Mouse (Mus musculus) hindbrain, embryonic 15.5 days (tissue): ENCODE results near the gene Arhgef28. TPM values are rescaled to one million over a fixed set of nuclear protein-coding genes. Genes with fewer than 3 reads are reported as not detected.
"Not testable (repeated sequence)": the region's sequence is repeated elsewhere in the genome, so short reads cannot be mapped to it uniquely, and the experiment has no call there.

ENCODE experiments used
- ATAC-seq: fragments of 200-750 bp; cut with Nextera tagmentation; 2 replicates; pipeline ENCODE4 v1.8.0; 2017; ENCODE audit warnings: low read depth, moderate number of reproducible peaks, moderate TSS enrichment; ENCODE audit not compliant: low FRiP score
- H3K27ac ChIP-seq: fragments of 300-500 bp; sonication (generic); replicated peaks from 2 replicates; pipeline ENCODE4 v1.5.1; 2015; ENCODE audit warnings: mild to moderate bottlenecking, inconsistent platforms
- H3K27me3 ChIP-seq: fragments of 300-500 bp; sonication (generic); 2 replicates; pipeline ENCODE4 v1.6.1; 2015; ENCODE audit warnings: control low read depth, inconsistent platforms
- H3K36me3 ChIP-seq: fragments of 300-500 bp; sonication (generic); 2 replicates; pipeline ENCODE4 v1.6.1; 2015; ENCODE audit warnings: control low read depth, inconsistent platforms
- H3K4me1 ChIP-seq: fragments of 300-500 bp; sonication (generic); replicated peaks from 2 replicates; pipeline ENCODE4 v1.6.1; 2015; ENCODE audit warnings: control low read depth, inconsistent platforms
- H3K4me2 ChIP-seq: fragments of 300-500 bp; sonication (generic); 2 replicates; pipeline ENCODE4 v1.6.1; 2015; ENCODE audit warnings: moderate library complexity, mild to moderate bottlenecking, inconsistent platforms
- H3K4me3 ChIP-seq: fragments of 300-500 bp; sonication (generic); 2 replicates; pipeline ENCODE4 v1.5.1; 2015; ENCODE audit warnings: mild to moderate bottlenecking, inconsistent platforms
- H3K9ac ChIP-seq: fragments of 300-500 bp; sonication (generic); 2 replicates; pipeline ENCODE4 v1.6.1; 2015; ENCODE audit warnings: inconsistent platforms
- H3K9me3 ChIP-seq: fragments of 300-500 bp; sonication (generic); 2 replicates; pipeline ENCODE4 v1.6.1; 2016; ENCODE audit warnings: control low read depth, inconsistent platforms
- WGBS: fragments of 180-500 bp; shearing (Covaris S2); methylation state at CpG from one replicate; pipeline ENCODE4 v1.1.7; 2015; 5-methylcytosine and 5-hydroxymethylcytosine counted together
- polyA plus RNA-seq: library from polyadenylated mRNA; unstranded; fragments of >200 nt; fragmentation: Nextera tagmentation; extraction: Ambion mirVana; gene quantifications from 2 replicates; pipeline ENCODE4 v1.2.1, GENCODE M21; 2015

Gene Arhgef28
- polyA plus RNA-seq, 1 experiment from 2014 or later = 29.3 TPM

DNA sequence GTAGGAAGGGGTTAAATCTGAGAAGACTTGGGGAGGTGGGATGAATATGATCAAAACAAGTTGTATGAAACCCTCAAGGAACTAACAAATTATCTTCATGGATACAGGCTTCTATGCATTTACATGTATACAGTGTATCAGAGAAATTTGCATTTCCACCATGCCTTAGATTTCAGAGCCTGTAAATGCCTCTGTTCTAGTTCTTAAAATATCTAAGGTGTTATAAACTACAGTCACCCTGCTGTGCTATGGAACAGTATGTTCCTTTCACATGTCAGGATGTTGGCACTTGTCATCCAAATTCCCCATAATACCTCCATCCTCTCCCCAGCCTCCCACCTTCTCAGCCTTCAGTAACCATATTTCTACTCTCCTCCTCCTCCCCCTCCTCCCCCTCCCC lies 168.5 kb downstream of the Arhgef28 start:
- Histone ChIP-seq H3K27me3 (no peaks in the 10 kb centered on the region), H3K4me3 (no peak overlapping the region), H3K4me2 (no peak overlapping the region), H3K36me3 (no peaks in the 10 kb centered on the region), H3K9me3 (no peaks in the 10 kb centered on the region), H3K4me1 (no peaks in the 10 kb centered on the region), H3K9ac (no peak overlapping the region), H3K27ac (no peak overlapping the region)
- no peak for ATAC-seq

DNA sequence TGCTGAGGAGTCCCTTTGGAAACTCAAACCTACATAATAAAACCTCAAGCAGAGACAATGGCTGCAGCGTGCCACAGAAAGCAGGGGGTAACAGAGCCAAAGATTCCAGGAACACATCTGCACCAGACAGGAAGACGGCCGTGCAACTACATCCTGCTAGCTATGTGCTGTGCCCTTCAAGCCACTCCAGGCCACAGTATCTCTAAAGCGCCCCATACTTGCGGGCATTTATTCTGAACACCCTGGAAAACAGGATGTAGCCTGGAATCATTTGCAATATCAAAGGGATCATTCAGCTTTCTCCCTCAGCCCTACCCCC lies 174.6 kb downstream of the Arhgef28 start:
- ATAC-seq = peak; percentile 27; the same call in 1 of the 2 replicates
- 31% methylated on average over 5 of the region's 5 CpGs for WGBS
- peaks cover 21% of the 10 kb centered on the region for H3K4me1 ChIP-seq
- no peak overlapping the region for H3K9ac ChIP-seq
- H3K27me3 ChIP-seq = no peaks in the 10 kb centered on the region
- peak overlapping the region; percentile 50 for H3K4me2 ChIP-seq
- no peaks in the 10 kb centered on the region for H3K9me3 ChIP-seq
- 0 out of 2 replicates have a peak overlapping the region, but pooled peaks have one; percentile 17 for H3K4me3 ChIP-seq
- no peak overlapping the region for H3K27ac ChIP-seq
- H3K36me3 ChIP-seq = no peaks in the 10 kb centered on the region

DNA sequence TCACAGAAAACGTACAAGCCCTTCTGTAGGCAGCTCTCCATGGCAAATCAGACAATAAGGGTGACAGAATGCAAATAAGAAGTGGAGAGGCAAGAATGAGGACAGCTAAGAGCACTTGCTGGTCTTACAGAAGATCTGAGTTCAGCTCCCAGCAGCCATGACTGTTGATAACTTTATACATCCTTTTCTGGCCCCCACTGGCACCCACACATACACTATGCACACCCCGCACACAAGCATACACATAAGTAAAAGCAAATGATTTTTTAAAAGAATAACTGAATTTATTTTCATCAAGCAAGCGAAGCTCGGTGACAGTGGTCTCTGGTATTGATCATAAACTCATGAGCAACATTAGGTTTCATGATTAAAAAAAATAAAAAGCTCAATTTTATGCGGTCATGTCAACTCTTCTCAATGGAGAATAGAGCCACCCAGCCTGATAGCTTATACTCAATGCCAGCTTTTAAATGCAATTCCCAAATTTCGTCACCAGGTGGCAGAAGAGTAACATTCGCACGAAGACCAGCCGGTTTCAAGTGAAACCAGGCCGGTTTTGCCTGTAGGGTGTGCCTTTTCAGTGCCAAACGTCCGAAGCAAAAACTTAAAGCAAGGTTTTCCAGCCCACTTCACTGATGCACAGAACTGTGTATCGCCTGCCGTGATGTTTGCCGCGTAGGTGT lies 175.1 kb downstream of the Arhgef28 start:
- H3K9ac ChIP-seq = no peak overlapping the region
- no peaks in the 10 kb centered on the region for H3K27me3 ChIP-seq
- peak overlapping the region; percentile 50 for H3K4me2 ChIP-seq
- H3K27ac ChIP-seq = no peak overlapping the region
- H3K4me3 ChIP-seq = 0 out of 2 replicates have a peak overlapping the region, but pooled peaks have one; percentile 17
- 13% methylated on average over 16 of the region's 16 CpGs for WGBS
- peak; percentile 71 for ATAC-seq
- no peaks in the 10 kb centered on the region for H3K9me3 ChIP-seq
- peaks cover 21% of the 10 kb centered on the region for H3K4me1 ChIP-seq
- no peaks in the 10 kb centered on the region for H3K36me3 ChIP-seq

DNA sequence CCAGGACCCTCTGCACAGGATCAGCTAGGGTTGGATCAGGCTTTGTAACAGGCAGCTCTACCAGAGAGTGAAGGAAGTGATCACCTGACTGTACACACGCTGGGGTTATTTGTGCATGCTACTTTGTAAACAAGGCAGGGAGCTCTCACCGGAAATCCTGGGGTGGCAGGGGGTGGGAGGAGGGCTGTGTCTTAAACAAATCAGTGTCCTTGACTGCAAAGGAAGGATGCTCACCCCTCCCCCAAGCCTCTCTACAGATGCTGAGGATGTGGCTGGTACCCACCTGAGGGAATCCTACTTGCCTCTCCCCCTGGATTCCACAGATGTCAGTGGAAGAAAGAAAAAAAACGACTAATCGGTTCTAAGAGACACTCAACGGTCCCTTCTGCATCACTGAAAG lies 176.2 kb downstream of the Arhgef28 start:
- peaks cover 21% of the 10 kb centered on the region for H3K4me1 ChIP-seq
- H3K36me3 ChIP-seq = no peaks in the 10 kb centered on the region
- H3K4me3 ChIP-seq = no peak overlapping the region
- H3K9ac ChIP-seq = no peak overlapping the region
- no peak for ATAC-seq
- WGBS = 10% methylated on average over 5 of the region's 5 CpGs
- H3K27ac ChIP-seq = no peak overlapping the region
- H3K27me3 ChIP-seq = no peaks in the 10 kb centered on the region
- no peaks in the 10 kb centered on the region for H3K9me3 ChIP-seq
- H3K4me2 ChIP-seq = no peak overlapping the region

DNA sequence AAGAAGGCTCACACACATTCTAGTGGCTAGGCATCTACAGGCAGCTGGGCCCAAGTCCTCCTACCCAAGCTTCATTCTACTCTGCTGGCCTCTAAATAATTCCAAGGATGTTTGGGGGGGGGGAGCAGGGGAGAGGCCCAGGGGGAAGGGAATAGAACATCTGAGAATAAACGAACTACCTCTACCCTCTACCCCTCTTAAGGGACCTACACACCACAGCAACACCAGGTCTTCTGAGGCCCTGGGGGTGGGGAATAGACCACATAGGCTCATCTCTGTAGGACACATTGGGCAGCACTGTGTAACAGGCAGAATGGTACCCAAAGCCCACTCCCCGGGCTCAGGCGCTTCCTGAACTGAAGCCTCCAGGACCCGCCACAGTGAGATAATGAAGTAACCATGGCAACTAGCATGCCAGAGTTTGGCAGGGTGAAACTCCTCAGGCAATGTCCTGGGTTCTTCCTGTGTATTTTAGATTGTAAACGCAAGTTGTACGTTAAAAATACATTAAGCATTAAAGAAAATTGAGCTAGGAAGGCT lies 177.5 kb downstream of the Arhgef28 start:
- Histone ChIP-seq H3K4me3 (no peak overlapping the region), H3K9me3 (no peaks in the 10 kb centered on the region), H3K9ac (no peak overlapping the region), H3K27ac (no peak overlapping the region), H3K36me3 (no peaks in the 10 kb centered on the region), H3K27me3 (no peaks in the 10 kb centered on the region), H3K4me2 (no peak overlapping the region), H3K4me1 (peaks cover 21% of the 10 kb centered on the region)
- ATAC-seq = peak; percentile 49; the same call in 1 of the 2 replicates
- 22% methylated on average over 6 of the region's 6 CpGs for WGBS

DNA sequence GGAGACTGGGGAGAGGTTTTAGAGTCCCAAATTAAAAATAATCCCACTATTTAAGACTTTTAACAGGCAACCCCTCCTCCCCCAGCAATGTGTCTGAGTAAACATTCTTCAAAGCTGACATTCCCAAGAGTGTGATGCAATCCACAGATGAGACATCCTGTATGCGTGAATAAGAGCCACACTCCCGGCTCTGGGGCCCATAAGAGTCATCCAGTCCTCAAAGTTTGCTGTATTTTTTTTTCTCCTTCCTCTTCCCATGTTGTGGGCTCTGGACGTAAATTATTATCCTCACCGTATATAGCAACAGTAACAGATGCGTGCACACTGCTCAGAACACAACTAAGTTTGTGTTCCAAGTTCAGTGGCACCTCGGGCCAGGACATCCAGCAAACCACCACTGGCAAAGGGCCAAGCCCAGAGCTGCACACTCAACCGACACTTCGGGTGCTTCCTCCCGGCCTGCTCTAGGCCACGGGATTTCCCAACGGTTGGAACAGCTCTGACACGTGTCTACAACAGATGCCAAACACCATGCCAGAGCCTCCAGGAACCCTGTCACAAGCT lies 178.5 kb downstream of the Arhgef28 start:
- H3K27ac ChIP-seq = no peak overlapping the region
- no peaks in the 10 kb centered on the region for H3K9me3 ChIP-seq
- H3K9ac ChIP-seq = no peak overlapping the region
- no peak for ATAC-seq
- H3K27me3 ChIP-seq = no peaks in the 10 kb centered on the region
- H3K4me2 ChIP-seq = no peak overlapping the region
- peaks cover 21% of the 10 kb centered on the region for H3K4me1 ChIP-seq
- 76% methylated on average over 12 of the region's 12 CpGs for WGBS
- H3K4me3 ChIP-seq = no peak overlapping the region
- no peaks in the 10 kb centered on the region for H3K36me3 ChIP-seq

DNA sequence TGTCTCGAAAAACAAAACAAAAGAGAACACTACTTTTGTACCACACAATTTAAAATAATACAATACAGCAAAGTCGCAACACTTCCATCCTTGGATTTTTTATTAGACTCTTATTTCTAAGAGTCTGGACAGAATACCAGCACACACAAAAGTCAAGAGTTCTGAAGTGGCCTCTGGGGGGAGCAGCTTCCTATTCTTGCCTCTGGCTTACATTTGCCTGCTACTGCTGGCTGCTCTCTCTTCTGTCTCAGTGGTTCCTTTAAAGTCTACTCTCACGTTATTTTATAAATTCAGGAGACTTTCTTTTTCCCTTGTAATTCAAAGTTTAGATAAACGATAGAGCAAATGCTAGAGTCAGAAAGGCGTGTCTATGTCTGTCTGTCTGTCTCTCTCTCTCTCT lies 179.1 kb downstream of the Arhgef28 start:
- H3K4me1 ChIP-seq = peaks cover 21% of the 10 kb centered on the region
- H3K36me3 ChIP-seq = no peaks in the 10 kb centered on the region
- no peak for ATAC-seq
- no peaks in the 10 kb centered on the region for H3K27me3 ChIP-seq
- WGBS = 81% methylated on average over 5 of the region's 5 CpGs
- H3K4me2 ChIP-seq = no peak overlapping the region
- H3K9me3 ChIP-seq = no peaks in the 10 kb centered on the region
- no peak overlapping the region for H3K4me3 ChIP-seq
- no peak overlapping the region for H3K9ac ChIP-seq
- no peak overlapping the region for H3K27ac ChIP-seq

DNA sequence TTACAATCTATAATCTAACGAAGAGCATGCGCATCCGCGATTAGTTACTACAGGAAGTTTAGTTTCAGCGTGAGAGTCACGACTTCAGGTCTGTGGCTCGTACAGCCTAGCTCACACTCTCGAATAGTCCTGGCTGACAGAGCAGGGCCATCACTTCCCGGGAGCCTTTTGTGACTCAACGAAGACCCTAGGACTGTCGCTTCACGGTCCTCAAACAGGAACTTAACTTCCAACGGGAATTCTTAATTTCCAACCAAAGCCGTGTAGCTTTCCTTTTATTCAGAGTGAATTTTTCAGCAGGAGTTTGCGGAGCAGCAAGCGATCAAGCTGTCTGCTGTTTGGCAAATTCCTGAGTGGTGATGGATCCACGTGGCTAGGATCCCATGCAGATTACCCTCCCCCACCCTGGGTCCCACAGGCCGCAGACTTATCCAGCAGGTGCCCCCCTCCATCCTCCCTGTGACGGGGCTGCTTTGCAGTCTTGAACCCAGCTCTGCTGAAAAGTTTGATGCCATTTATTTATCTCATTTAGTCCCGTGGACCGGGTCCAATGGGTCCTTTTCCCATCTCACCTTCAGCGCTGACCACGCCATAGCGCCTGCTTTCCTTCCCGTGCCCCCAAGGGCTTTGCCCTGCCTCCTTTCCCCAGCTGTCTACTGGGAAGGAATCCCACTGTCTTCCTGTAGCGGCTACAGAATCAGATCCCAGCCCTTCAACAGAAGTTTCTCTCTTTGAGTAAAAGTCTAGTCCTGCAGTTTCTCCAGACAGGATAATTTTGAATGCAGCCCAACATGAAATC lies 180.3 kb downstream of the Arhgef28 start:
- Histone ChIP-seq H3K4me3 (no peak overlapping the region), H3K9me3 (no peaks in the 10 kb centered on the region), H3K36me3 (no peaks in the 10 kb centered on the region), H3K27me3 (no peaks in the 10 kb centered on the region), H3K9ac (no peak overlapping the region), H3K4me1 (peaks cover 19% of the 10 kb centered on the region), H3K4me2 (no peak overlapping the region), H3K27ac (no peak overlapping the region)
- WGBS = 79% methylated on average over 26 of the region's 26 CpGs
- ATAC-seq = no peak

DNA sequence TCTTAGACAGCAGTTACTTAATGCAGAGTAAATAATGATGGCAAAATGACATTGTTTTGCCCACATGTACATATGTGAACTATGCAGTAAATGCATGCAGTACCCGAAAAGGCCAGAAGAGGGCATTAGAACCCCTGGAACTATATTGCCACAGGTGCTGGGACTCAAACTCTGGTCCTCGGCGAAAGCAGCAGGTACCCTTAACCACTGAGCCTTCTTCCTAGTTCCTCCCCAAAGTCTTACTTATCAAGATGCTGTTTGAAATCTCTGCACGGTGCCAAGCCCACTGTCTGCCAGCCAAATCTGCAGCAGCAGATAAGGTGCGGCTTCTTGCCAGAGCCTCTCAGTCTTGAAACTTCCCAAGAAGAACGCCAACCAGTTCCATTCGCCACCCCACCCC lies 181.1 kb downstream of the Arhgef28 start:
- Histone ChIP-seq H3K27ac (no peak overlapping the region), H3K4me2 (no peak overlapping the region), H3K4me1 (peaks cover 18% of the 10 kb centered on the region), H3K27me3 (no peaks in the 10 kb centered on the region), H3K9ac (no peak overlapping the region), H3K36me3 (no peaks in the 10 kb centered on the region), H3K9me3 (no peaks in the 10 kb centered on the region), H3K4me3 (no peak overlapping the region)
- no peak for ATAC-seq
- WGBS = 90% methylated on average over 7 of the region's 7 CpGs

DNA sequence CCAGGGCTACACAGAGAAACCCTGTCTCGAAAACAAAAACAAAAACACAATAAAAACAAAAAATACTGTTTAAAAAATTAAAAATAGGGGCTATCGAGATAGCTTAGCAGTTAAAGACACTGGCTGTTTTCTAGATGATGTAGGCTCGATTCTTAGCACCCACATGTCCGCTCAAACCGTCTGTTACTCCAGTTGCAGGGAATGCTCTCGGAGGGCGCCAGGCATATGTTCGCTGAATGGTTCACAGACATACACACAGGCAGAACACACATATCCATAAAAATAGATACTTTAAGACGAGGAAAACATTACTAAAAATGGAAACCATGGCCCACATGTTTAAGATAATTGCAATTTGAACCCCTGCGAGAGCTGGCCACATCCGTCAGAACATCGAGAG lies 181.6 kb downstream of the Arhgef28 start:
- 92% methylated on average over 12 of the region's 12 CpGs for WGBS
- no peak overlapping the region for H3K4me2 ChIP-seq
- no peaks in the 10 kb centered on the region for H3K27me3 ChIP-seq
- ATAC-seq = no peak
- no peak overlapping the region for H3K4me3 ChIP-seq
- H3K4me1 ChIP-seq = peaks cover 13% of the 10 kb centered on the region
- H3K9ac ChIP-seq = no peak overlapping the region
- H3K9me3 ChIP-seq = no peaks in the 10 kb centered on the region
- no peak overlapping the region for H3K27ac ChIP-seq
- H3K36me3 ChIP-seq = no peaks in the 10 kb centered on the region

DNA sequence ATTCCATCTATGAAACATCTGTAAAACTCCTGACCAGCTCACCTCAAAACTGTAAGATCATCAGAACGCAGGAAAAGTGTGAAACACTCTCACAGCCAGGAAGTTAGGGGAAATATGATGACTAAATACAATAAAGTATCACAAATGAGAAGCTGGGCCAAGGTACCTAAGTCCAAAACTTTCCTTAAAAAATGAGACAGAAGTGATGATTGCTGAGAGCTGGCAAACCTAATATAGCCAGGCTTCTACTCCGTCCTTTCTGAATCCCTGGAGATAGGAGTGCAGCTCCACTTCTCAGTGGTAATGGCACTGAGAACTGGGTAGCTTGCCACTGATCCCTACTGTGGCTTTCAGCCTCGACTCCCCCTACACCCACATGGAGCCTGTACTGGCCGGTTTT lies 184.3 kb downstream of the Arhgef28 start:
- no peaks in the 10 kb centered on the region for H3K9me3 ChIP-seq
- no peak for ATAC-seq
- no peak overlapping the region for H3K4me3 ChIP-seq
- WGBS = 78% methylated on average over 4 of the region's 4 CpGs
- no peak overlapping the region for H3K27ac ChIP-seq
- H3K9ac ChIP-seq = no peak overlapping the region
- no peak overlapping the region for H3K4me2 ChIP-seq
- no peaks in the 10 kb centered on the region for H3K27me3 ChIP-seq
- peaks cover 5% of the 10 kb centered on the region; the same call in 1 of the 2 replicates for H3K4me1 ChIP-seq
- H3K36me3 ChIP-seq = no peaks in the 10 kb centered on the region

DNA sequence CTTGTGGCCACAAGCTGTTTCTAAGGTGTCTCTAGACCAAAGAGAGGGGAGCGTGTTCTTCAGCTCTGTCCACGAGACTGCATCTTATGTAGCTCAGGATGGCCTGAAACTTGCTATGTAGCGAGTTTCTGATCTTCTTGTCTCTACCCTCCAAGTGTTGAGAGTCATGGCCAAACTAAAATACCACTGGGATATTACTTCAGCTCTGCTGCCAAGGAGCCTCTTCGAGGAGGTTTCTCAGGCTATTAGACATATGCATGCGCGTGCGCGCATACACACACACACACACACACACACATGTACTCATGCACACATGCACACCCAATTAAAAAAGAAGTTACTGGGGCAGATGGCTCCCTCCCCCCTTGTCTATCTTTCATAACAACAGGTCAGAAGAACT lies 187.4 kb downstream of the Arhgef28 start:
- not testable (repeated sequence) for H3K27ac ChIP-seq, H3K9me3 ChIP-seq, H3K27me3 ChIP-seq, H3K4me2 ChIP-seq, H3K36me3 ChIP-seq, H3K9ac ChIP-seq, ATAC-seq, H3K4me3 ChIP-seq
- peaks cover 22% of the 10 kb centered on the region; the same call in 1 of the 2 replicates for H3K4me1 ChIP-seq
- WGBS = 96% methylated on average over 8 of the region's 8 CpGs
